Mouse (Mus musculus): ENCODE results near the gene Gm34302. TPM values are rescaled to one million over a fixed set of nuclear protein-coding genes. Genes with fewer than 3 reads are reported as not detected.
"Not testable (repeated sequence)": the region's sequence is repeated elsewhere in the genome, so short reads cannot be mapped to it uniquely, and the experiment has no call there.

Gene Gm34302
- not detected in 2 replicates for polyA plus RNA-seq (2015; fragmentation: Nextera tagmentation; extraction: Ambion mirVana)

- Histone ChIP-seq H3K36me3 (ENCODE audit: insufficient read depth, low read length) (no peaks in the 10 kb centered on the region), H3K4me2 (replicated peaks; ENCODE audit: low read depth, low read length) (no peak within 1 kb of the TSS), H3K27me3 (ENCODE audit: insufficient read depth, low read length) (no peaks in the 10 kb centered on the region), H3K9ac (replicated peaks; ENCODE audit: low read length) (no peak within 1 kb of the TSS), H3K4me1 (ENCODE audit: insufficient read depth, low read length) (no peaks in the 10 kb centered on the region), H3K4me3 (ENCODE audit: low read length) (no peak within 1 kb of the TSS), H3K9me3 (ENCODE audit: low read length) (no peaks in the 10 kb centered on the region), H3K27ac (ENCODE audit: low read length) (no peak within 1 kb of the TSS)
- 62% methylated on average over 1 of the region's 1 CpGs for WGBS
- no peak for ATAC-seq (ENCODE audit: low FRiP score, low TSS enrichment)
These were observed at the start of gene Gm34302 for GRCm38 (mm10) chr3:63483726-63484125. TSS of gene Gm34302 (minus strand) at chr3:63483879.

GRCm38 (mm10) chr3:63531847-63532246 is 48.2 kb upstream of the Gm34302 start:
- H3K9me3 ChIP-seq (ENCODE audit: low read length): no peaks in the 10 kb centered on the region
- 64% methylated on average over 1 of the region's 1 CpGs for WGBS

GRCm38 (mm10) chr3:63517681-63518080 is 34.0 kb upstream of the Gm34302 start:
- no peaks in the 10 kb centered on the region for H3K36me3 ChIP-seq (ENCODE audit: insufficient read depth, low read length)
- no peaks in the 10 kb centered on the region for H3K4me1 ChIP-seq (ENCODE audit: insufficient read depth, low read length)
- H3K9me3 ChIP-seq (ENCODE audit: low read length): no peaks in the 10 kb centered on the region
- H3K27me3 ChIP-seq (ENCODE audit: insufficient read depth, low read length): no peaks in the 10 kb centered on the region
- WGBS: 100% methylated on average over 1 of the region's 1 CpGs
- no peak overlapping the region for H3K4me2 ChIP-seq (replicated peaks; ENCODE audit: low read depth, low read length)
- H3K9ac ChIP-seq (replicated peaks; ENCODE audit: low read length): no peak overlapping the region
- H3K27ac ChIP-seq (ENCODE audit: low read length): no peak overlapping the region
- ATAC-seq (ENCODE audit: low FRiP score, low TSS enrichment): no peak
- no peak overlapping the region for H3K4me3 ChIP-seq (ENCODE audit: low read length)

More at GRCm38 (mm10) chr3:63531847-63532246, 48.2 kb upstream of the Gm34302 start:
- no peak overlapping the region for H3K9ac ChIP-seq (replicated peaks; ENCODE audit: low read length)
- H3K27me3 ChIP-seq (ENCODE audit: insufficient read depth, low read length): no peaks in the 10 kb centered on the region
- no peak overlapping the region for H3K27ac ChIP-seq (ENCODE audit: low read length)
- no peak overlapping the region for H3K4me2 ChIP-seq (replicated peaks; ENCODE audit: low read depth, low read length)
- H3K4me3 ChIP-seq (ENCODE audit: low read length): no peak overlapping the region
- ATAC-seq (ENCODE audit: low FRiP score, low TSS enrichment): no peak
- H3K36me3 ChIP-seq (ENCODE audit: insufficient read depth, low read length): no peaks in the 10 kb centered on the region
- H3K4me1 ChIP-seq (ENCODE audit: insufficient read depth, low read length): no peaks in the 10 kb centered on the region

GRCm38 (mm10) chr3:63516279-63516678 is 32.6 kb upstream of the Gm34302 start:
- H3K27ac ChIP-seq (ENCODE audit: low read length); H3K27me3 ChIP-seq (ENCODE audit: insufficient read depth, low read length); H3K9ac ChIP-seq (replicated peaks; ENCODE audit: low read length); ATAC-seq (ENCODE audit: low FRiP score, low TSS enrichment); H3K9me3 ChIP-seq (ENCODE audit: low read length); H3K36me3 ChIP-seq (ENCODE audit: insufficient read depth, low read length); H3K4me3 ChIP-seq (ENCODE audit: low read length); H3K4me1 ChIP-seq (ENCODE audit: insufficient read depth, low read length); H3K4me2 ChIP-seq (replicated peaks; ENCODE audit: low read depth, low read length): not testable (repeated sequence)
- WGBS: 85% methylated on average over 3 of the region's 3 CpGs

DNA sequence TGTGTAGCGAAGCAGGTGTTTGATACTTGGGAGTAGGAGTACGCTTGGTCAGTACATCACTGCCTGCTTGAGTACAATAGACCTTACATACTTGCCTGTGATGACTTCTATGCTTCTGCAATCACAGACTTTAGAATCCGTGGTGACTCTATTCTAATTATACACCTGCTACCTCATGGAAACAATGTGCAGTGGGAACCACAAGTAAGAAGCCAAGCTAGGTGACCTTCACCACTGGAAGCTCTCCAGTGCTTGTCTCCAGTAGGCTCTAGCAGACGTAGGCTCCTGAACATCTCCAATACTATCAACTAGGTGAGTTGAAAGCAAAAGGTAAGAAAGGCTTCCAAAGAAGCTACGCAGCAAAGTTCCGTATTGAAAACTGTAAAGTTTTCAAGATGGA is 27.6 kb upstream of the Gm34302 start:
- Histone ChIP-seq H3K9ac (replicated peaks; ENCODE audit: low read length) (no peak overlapping the region), H3K27me3 (ENCODE audit: insufficient read depth, low read length) (no peaks in the 10 kb centered on the region), H3K4me2 (replicated peaks; ENCODE audit: low read depth, low read length) (no peak overlapping the region), H3K9me3 (ENCODE audit: low read length) (no peaks in the 10 kb centered on the region), H3K4me3 (ENCODE audit: low read length) (no peak overlapping the region), H3K27ac (ENCODE audit: low read length) (no peak overlapping the region), H3K36me3 (ENCODE audit: insufficient read depth, low read length) (no peaks in the 10 kb centered on the region), H3K4me1 (ENCODE audit: insufficient read depth, low read length) (no peaks in the 10 kb centered on the region)
- no peak for ATAC-seq (ENCODE audit: low FRiP score, low TSS enrichment)
- WGBS: 89% methylated on average over 6 of the region's 6 CpGs

DNA sequence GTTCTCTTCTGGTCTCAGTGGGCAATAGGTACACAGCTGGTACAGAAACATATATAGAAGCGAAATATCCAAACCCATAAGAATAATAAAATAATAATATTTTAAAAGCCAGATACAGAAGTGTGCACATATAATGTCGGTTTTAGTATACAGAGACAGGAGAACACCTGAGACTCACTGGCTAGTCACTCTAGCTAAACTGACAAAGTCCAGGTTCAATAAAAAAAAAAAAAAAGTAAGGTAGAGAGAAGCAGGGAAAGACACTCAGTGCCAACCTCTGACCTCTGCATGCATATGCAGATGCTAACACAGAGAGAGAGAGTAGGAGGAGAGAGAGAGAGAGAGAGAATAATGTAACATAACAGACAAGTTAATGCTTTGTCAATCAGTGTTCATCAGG is 25.8 kb upstream of the Gm34302 start:
- H3K9ac ChIP-seq (replicated peaks; ENCODE audit: low read length): no peak overlapping the region
- H3K27me3 ChIP-seq (ENCODE audit: insufficient read depth, low read length): no peaks in the 10 kb centered on the region
- no peaks in the 10 kb centered on the region for H3K36me3 ChIP-seq (ENCODE audit: insufficient read depth, low read length)
- 85% methylated on average over 2 of the region's 2 CpGs for WGBS
- ATAC-seq (ENCODE audit: low FRiP score, low TSS enrichment): no peak
- H3K4me2 ChIP-seq (replicated peaks; ENCODE audit: low read depth, low read length): no peak overlapping the region
- H3K27ac ChIP-seq (ENCODE audit: low read length): no peak overlapping the region
- H3K4me1 ChIP-seq (ENCODE audit: insufficient read depth, low read length): no peaks in the 10 kb centered on the region
- no peak overlapping the region for H3K4me3 ChIP-seq (ENCODE audit: low read length)
- no peaks in the 10 kb centered on the region for H3K9me3 ChIP-seq (ENCODE audit: low read length)

GRCm38 (mm10) chr3:63508924-63509323 is 25.2 kb upstream of the Gm34302 start:
- 73% methylated on average over 5 of the region's 5 CpGs for WGBS
- Histone ChIP-seq H3K4me3 (ENCODE audit: low read length) (no peak overlapping the region), H3K36me3 (ENCODE audit: insufficient read depth, low read length) (no peaks in the 10 kb centered on the region), H3K9ac (replicated peaks; ENCODE audit: low read length) (no peak overlapping the region), H3K9me3 (ENCODE audit: low read length) (no peaks in the 10 kb centered on the region), H3K4me1 (ENCODE audit: insufficient read depth, low read length) (no peaks in the 10 kb centered on the region), H3K27ac (ENCODE audit: low read length) (no peak overlapping the region), H3K4me2 (replicated peaks; ENCODE audit: low read depth, low read length) (no peak overlapping the region), H3K27me3 (ENCODE audit: insufficient read depth, low read length) (no peaks in the 10 kb centered on the region)
- ATAC-seq (ENCODE audit: low FRiP score, low TSS enrichment): no peak

- Histone ChIP-seq H3K9ac (replicated peaks; ENCODE audit: low read length) (no peak overlapping the region), H3K4me2 (replicated peaks; ENCODE audit: low read depth, low read length) (no peak overlapping the region), H3K36me3 (ENCODE audit: insufficient read depth, low read length) (no peaks in the 10 kb centered on the region), H3K9me3 (ENCODE audit: low read length) (no peaks in the 10 kb centered on the region), H3K4me3 (ENCODE audit: low read length) (no peak overlapping the region), H3K27me3 (ENCODE audit: insufficient read depth, low read length) (no peaks in the 10 kb centered on the region), H3K27ac (ENCODE audit: low read length) (no peak overlapping the region), H3K4me1 (ENCODE audit: insufficient read depth, low read length) (no peaks in the 10 kb centered on the region)
- ATAC-seq (ENCODE audit: low FRiP score, low TSS enrichment): no peak
- WGBS: 76% methylated on average over 5 of the region's 5 CpGs
These were observed 20.8 kb upstream of the Gm34302 start for GRCm38 (mm10) chr3:63504433-63504832.

- Histone ChIP-seq H3K36me3 (ENCODE audit: insufficient read depth, low read length) (no peaks in the 10 kb centered on the region), H3K27ac (ENCODE audit: low read length) (peak overlapping the region; percentile 88), H3K4me1 (ENCODE audit: insufficient read depth, low read length) (no peaks in the 10 kb centered on the region), H3K9me3 (ENCODE audit: low read length) (no peaks in the 10 kb centered on the region), H3K4me3 (ENCODE audit: low read length) (no peak overlapping the region), H3K4me2 (replicated peaks; ENCODE audit: low read depth, low read length) (no peak overlapping the region), H3K27me3 (ENCODE audit: insufficient read depth, low read length) (no peaks in the 10 kb centered on the region), H3K9ac (replicated peaks; ENCODE audit: low read length) (no peak overlapping the region)
- peak; percentile 97 for ATAC-seq (ENCODE audit: low FRiP score, low TSS enrichment)
- 44% methylated on average over 5 of the region's 5 CpGs for WGBS
These were observed 11.1 kb upstream of the Gm34302 start for GRCm38 (mm10) chr3:63494625-63495382.

DNA sequence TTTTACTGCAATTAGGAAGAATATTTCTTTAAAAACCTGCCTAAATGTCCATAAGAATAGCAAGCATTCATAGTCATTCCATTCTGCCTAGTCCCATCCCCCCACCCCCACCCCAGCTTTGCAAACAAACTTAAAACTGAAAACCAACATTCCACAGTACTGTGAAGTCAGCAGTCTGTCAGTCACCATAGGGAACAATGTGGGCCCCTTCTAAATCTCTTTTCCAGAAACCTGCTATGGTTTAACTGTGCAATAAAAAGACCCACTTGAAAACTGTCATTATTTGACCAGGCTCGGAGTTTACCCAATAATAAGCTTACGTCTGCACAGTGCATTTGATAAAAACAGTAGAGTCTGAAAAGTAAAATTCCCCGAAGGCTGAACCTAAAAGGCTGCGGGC is 9.9 kb upstream of the Gm34302 start:
- peak overlapping the region; percentile 50 for H3K27ac ChIP-seq (ENCODE audit: low read length)

More for the DNA sequence above, 9.9 kb upstream of the Gm34302 start:
- Histone ChIP-seq H3K9ac (replicated peaks; ENCODE audit: low read length) (no peak overlapping the region), H3K27me3 (ENCODE audit: insufficient read depth, low read length) (no peaks in the 10 kb centered on the region), H3K9me3 (ENCODE audit: low read length) (no peaks in the 10 kb centered on the region), H3K4me2 (replicated peaks; ENCODE audit: low read depth, low read length) (no peak overlapping the region), H3K4me1 (ENCODE audit: insufficient read depth, low read length) (no peaks in the 10 kb centered on the region), H3K4me3 (ENCODE audit: low read length) (no peak overlapping the region), H3K36me3 (ENCODE audit: insufficient read depth, low read length) (no peaks in the 10 kb centered on the region)
- ATAC-seq (ENCODE audit: low FRiP score, low TSS enrichment): peak; percentile 21; the same call in 1 of the 2 replicates
- 61% methylated on average over 4 of the region's 4 CpGs for WGBS
